Mouse (Mus musculus): ENCODE measurements around the gene Fbxl4. TPM values are rescaled to one million over a fixed set of nuclear protein-coding genes. Genes with fewer than 3 reads are reported as not detected.

Fbxl4 gene
- polyA plus RNA-seq, 1 experiment = 0.01 TPM

DNA sequence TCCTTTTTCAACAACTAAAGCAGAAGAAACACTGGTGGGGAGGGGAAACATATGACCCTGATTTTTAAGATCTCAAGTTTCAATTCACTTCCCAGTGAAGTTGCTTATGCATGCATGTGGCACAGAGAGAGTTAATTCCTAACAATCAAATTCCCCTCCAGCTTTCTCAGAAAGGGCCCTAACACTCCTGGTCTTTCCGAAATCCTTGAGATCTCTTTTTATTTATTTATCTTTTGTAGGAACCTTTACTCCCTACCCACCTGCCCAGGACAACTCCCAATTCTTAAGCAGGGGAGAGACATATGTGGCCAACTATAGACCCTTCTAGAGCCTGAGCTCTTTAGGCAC lies 123.5 kb downstream of the Fbxl4 start:
- peaks cover 92% of the 10 kb centered on the region for H3K27me3 ChIP-seq (ENCODE audit: control insufficient read depth)
- no peaks in the 10 kb centered on the region for H3K4me1 ChIP-seq (ENCODE audit: control insufficient read depth)
- TF ChIP-seq TAL1 (IDR thresholded peaks at IDR 0.05; ENCODE audit: low read length) (no peak), GATA1 (IDR thresholded peaks at IDR 0.05; ENCODE audit: low read length) (no peak)
- no peak overlapping the region for H3K4me3 ChIP-seq (replicated peaks)
- no peaks in the 10 kb centered on the region for H3K36me3 ChIP-seq (ENCODE audit: control insufficient read depth)
- no peaks in the 10 kb centered on the region for H3K9me3 ChIP-seq (ENCODE audit: control insufficient read depth, low read length)

DNA sequence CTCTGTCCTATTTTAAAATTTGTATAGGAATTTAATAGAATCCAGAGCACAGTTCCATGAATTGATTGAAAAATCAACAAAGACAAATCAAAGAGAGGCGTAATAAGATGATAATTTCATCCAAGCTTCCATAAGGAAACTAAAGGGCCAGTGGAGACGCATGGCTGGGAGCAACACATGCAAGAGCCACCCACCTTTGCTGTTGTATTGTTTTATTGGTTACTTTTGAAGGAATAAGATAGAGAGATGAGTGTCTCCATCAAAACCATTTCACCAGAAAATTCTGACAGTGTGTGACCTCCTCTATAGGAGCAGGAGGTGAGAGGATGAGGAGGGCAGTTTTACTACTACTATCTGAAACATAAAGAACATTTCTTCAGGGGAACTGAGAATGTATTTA lies 124.8 kb downstream of the Fbxl4 start:
- Histone ChIP-seq H3K36me3 (ENCODE audit: control insufficient read depth) (no peaks in the 10 kb centered on the region), H3K9me3 (ENCODE audit: control insufficient read depth, low read length) (no peaks in the 10 kb centered on the region; the same call in 1 of the 2 replicates), H3K27me3 (ENCODE audit: control insufficient read depth) (peaks cover 92% of the 10 kb centered on the region), H3K4me1 (ENCODE audit: control insufficient read depth) (no peaks in the 10 kb centered on the region), H3K4me3 (replicated peaks) (no peak overlapping the region)
- no peak for TF ChIP-seq GATA1 (IDR thresholded peaks at IDR 0.05; ENCODE audit: low read length)
- no peak for TF ChIP-seq TAL1 (IDR thresholded peaks at IDR 0.05; ENCODE audit: low read length)

DNA sequence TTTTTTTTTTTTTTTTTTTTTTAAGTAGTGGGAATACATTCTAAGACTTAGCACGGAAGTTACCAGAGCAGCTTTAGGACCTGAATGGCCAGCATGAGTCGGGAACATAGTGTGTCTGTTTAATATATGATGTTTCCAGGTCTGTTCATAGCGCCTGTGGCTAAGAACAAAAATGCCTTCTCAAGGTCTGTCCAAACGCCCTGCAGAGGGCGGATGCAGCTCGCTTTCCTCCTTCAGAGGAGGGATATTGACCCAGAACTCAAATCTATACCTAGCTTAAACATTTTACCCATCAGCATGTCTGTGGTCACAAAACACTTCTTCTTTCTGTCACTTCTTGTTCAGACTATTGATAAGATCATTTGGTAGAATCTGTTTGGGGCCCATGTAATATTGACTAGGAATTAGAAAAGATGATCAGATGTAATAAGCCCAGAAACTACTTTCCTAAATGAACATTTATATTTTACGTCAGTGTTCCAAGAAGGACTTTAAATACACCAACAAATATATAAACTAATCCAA lies 125.5 kb downstream of the Fbxl4 start:
- H3K4me3 ChIP-seq (replicated peaks) = no peak overlapping the region
- H3K27me3 ChIP-seq (ENCODE audit: control insufficient read depth) = peaks cover 92% of the 10 kb centered on the region
- H3K36me3 ChIP-seq (ENCODE audit: control insufficient read depth) = no peaks in the 10 kb centered on the region
- TF ChIP-seq TAL1 (IDR thresholded peaks at IDR 0.05; ENCODE audit: low read length) = no peak
- TF ChIP-seq GATA1 (IDR thresholded peaks at IDR 0.05; ENCODE audit: low read length) = no peak
- no peaks in the 10 kb centered on the region; the same call in 1 of the 2 replicates for H3K9me3 ChIP-seq (ENCODE audit: control insufficient read depth, low read length)
- H3K4me1 ChIP-seq (ENCODE audit: control insufficient read depth) = no peaks in the 10 kb centered on the region

DNA sequence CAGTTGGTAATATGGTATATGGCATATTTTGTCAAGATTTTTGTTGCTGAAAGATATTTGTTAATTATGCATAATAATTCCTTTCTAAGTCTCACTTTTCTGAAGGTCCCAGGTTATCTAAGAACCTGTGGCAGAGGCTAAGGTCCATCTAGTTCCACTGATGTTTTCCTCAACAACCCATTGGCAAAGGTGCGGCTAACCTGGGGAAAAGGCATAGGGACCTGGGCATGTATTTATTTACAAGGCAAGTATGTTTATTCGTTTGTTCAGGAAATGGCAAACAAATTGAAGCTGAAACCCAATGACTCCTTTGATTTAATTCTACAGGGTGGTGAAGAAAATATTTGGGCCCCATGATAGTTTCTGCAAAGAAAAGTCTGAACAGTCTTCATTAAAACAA lies 126.2 kb downstream of the Fbxl4 start:
- TF ChIP-seq GATA1 (IDR thresholded peaks at IDR 0.05; ENCODE audit: low read length) (no peak), TAL1 (IDR thresholded peaks at IDR 0.05; ENCODE audit: low read length) (no peak)
- no peak overlapping the region for H3K4me3 ChIP-seq (replicated peaks)
- peaks cover 92% of the 10 kb centered on the region for H3K27me3 ChIP-seq (ENCODE audit: control insufficient read depth)
- H3K36me3 ChIP-seq (ENCODE audit: control insufficient read depth) = no peaks in the 10 kb centered on the region
- no peaks in the 10 kb centered on the region; the same call in 1 of the 2 replicates for H3K9me3 ChIP-seq (ENCODE audit: control insufficient read depth, low read length)
- no peaks in the 10 kb centered on the region for H3K4me1 ChIP-seq (ENCODE audit: control insufficient read depth)

Other genes with a start within 250 kb of the Fbxl4 start
- not detected in 2 replicates for gene Pou3f2, start 130.8 kb downstream of the Fbxl4 start, polyA plus RNA-seq (2012)

Measured in erythroblast, embryonic 14.5 days (primary cell).